Mouse (Mus musculus) adrenal gland (tissue): ENCODE data around the gene Rpusd3.

Source experiments
- intact Hi-C: fragments of 180-260 bp; cut with DNase I; formaldehyde crosslinking; loops from one replicate; pipeline ENCODE4 v1.15.1; 2025

The Rpusd3 gene

DNA sequence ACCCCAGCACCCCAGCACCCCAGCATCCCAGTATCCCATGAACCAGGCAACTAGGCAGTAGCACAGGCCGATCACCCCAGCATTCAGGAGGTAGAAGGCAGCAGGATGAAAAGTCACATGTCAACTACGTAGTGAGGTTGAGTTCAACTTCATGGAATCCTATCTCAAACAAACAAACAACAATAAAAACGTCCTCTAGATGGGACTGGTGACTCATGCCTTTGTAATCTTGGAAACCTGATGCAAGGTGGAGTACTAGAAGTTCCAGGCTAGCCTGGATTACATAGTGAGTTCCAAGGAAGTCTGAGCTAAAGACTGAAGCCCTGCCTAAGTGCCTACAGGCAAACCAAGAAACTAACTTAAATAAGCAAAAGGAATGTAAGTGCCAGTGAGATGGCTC lies 11.7 kb upstream of the Rpusd3 start:
- intact Hi-C loops: no loop called here

GRCm38 (mm10) chr6:113429965-113430364 lies 10.8 kb upstream of the Rpusd3 start:
- intact Hi-C loops: no loop called here

DNA sequence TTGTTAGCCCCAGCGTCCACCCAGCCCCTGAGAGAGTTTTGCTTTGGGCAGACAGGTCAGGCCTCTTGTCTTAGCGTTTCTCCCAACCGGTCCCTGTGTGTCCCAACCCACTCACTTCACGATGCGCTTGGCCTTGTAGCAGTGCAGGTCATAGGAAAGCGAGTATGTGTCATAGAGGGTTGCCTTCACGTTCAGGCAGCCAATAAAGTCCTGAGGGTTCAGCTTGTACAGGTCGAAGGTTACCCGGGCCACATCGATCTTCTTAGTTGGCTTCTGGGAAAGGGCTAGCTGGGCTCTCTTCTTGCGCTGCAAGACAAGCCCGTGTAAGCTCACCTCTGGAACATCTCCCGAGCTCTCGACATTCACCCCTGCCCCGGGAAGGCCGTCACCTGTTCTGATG lies 8.9 kb upstream of the Rpusd3 start:
- intact Hi-C loops: no loop called here

GRCm38 (mm10) chr6:113427397-113427796 lies 8.3 kb upstream of the Rpusd3 start:
- intact Hi-C loops: no loop called here

- intact Hi-C loops: no loop called here
Observed at GRCm38 (mm10) chr6:113426696-113427095, 7.6 kb upstream of the Rpusd3 start.

DNA sequence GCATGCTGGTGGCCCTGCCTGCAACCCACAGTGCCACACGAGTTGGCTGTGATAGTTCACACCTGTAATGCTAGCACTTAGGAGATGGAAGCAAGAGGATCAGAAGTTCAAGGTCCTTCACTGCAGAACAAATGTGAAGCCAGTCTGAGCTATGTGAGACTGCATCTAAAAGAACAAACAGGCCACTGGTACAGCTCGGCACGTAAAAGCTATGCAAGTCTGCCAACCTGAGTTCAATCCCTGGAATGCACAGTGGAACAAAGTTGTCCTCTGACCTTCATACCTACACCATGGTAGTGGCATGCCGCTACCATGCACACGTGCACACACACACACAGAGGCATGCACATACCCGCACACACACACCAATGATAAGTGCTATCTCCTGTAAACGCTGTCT lies 5.0 kb upstream of the Rpusd3 start:
- intact Hi-C loops: no loop called here

- intact Hi-C loops: no loop called here
Observed at GRCm38 (mm10) chr6:113423000-113423399, 3.9 kb upstream of the Rpusd3 start.

DNA sequence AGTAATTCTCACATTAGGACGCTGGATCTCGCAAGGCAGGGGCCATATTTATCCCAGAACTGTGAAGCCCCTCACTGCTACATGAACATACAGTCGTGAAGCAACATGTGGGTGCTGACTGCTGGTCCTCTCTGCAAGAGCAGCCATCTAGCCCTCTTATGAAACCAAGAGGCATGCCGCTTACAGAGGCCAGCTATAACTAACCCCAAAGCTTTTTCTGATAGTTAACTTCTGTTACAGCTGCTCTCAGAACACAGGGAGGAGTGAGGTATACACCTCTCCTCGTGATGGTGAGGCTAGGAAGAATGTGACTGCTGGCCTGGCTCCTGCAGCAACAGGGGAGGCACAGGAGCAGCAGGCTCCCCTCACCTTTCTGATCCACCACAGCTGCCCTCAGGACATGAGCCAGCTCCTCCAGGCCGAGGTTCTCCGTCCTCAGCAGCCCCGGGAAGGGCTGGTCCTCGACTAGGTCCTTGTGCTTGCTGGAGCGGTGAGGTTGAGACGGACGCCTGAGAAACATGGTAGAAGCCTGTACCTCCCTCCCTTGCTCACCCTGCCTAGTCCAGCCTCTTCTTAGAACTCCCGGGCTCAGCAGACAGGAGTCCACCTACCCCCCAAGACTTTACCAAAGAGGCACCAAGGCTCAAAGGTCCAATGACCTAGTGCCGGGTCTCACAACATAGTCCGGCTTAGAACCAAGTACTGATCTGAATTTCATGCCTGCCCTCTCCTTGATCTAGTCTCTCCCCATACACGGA lies 520 bp downstream of the Rpusd3 start:
- intact Hi-C loops: no loop called here

GRCm38 (mm10) chr6:113416416-113416815 lies 2.7 kb downstream of the Rpusd3 start:
- intact Hi-C loops: no loop called here

DNA sequence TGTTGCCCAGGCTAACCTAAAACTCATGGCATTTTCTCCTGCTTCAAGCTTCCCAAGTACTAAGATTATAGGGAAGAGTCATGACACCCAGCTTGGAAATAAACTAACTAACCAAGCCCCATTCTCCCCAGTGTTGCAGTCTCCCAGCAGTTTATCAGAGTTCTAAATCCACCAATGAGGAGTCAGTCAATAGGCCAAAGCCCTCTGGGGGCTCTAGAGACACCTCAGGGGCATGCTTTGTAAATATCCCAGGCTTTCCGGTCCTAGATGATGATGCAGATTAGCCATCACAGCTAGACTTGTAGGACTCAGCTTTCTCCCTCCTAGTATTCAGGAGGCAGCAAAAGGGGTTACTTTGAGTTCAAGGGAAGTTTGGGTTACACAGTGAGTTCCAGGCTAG lies 9.1 kb downstream of the Rpusd3 start:
- intact Hi-C loops: no loop called here

DNA sequence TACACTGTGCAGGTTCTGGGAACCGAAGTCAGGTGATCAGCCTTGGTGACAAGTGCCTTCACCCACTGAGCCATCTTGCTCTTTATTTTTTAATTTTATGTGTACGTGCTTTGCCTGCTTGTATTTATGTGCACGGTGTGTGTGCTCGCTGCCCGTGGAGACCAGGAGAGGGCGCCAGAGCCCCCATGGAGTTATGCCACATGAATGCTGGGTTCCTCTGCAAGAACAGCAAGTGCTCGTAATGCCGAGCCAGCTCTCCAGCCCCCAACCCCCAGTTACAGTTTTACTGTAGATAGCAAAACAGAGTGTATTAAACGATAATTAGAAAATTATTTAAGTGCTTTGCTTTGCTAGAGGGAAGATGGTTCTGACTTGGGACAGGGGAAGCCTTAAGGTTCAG lies 12.5 kb downstream of the Rpusd3 start:
- intact Hi-C loops: no loop called here

DNA sequence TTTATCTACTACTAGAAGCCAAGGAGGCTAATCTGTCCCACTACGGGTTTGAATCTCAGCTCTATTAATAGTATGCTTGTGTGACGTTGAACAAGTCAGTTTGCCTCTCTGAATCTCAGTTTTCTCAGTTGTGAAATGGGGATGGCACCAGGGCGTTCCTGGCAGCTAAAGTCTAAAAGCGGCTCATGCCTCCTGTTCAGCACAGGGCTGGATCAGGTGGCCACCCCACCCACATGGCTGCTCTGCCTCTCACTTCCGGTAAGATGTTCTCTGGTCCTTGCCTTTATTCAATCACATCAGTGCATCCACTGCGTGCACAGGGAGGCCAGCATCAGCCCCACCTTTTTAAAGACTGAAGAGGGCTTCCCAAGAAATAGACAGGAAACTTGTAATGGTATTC lies 13.7 kb downstream of the Rpusd3 start:
- intact Hi-C loops: no loop called here

- intact Hi-C loops: no loop called here
Observed at GRCm38 (mm10) chr6:113404649-113405448, 14.3 kb downstream of the Rpusd3 start.

GRCm38 (mm10) chr6:113402094-113402493 lies 17.0 kb downstream of the Rpusd3 start:
- intact Hi-C loops: no loop called here

GRCm38 (mm10) chr6:113396270-113397030 lies 22.7 kb downstream of the Rpusd3 start:
- intact Hi-C loops: no loop called here

DNA sequence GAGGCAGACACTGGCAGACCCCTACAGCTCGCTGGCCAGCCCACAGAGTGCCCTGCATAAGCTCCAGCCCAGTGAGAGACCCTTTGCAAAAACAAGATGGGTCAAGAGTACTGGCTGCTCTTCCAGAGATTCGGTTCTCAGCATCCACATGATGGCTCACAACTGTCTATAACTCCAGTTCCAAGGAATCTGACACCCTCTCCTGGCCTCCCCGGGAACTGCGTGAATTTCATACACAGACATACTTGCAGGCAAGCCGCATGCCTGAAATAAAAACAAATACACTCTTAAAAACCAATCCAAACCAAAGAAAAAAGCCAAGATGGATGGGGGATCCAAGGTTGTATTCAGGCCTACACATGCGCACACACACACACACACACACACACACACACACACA lies 23.6 kb downstream of the Rpusd3 start:
- intact Hi-C loops: no loop called here

DNA sequence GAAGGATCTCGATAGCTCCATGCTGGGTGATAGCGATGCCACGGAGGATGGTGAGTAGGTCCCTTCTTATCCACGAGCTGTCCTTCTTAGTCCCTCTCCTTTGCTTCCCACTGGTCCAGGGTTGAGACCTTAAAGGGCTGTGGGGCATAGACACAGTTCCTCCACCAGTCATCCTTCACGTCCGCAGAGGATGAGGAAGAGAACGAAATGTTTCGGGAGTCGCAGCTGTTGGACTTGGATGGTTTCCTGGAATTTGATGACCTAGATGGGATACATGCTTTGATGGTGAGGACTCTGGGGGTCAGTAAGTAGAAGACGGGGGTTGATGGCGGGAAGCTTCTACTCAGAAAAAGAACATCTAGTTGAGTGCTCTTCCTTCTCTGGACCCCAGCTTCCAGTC lies 24.3 kb downstream of the Rpusd3 start:
- intact Hi-C loops: no loop called here

GRCm38 (mm10) chr6:113393951-113394350 lies 25.2 kb downstream of the Rpusd3 start:
- intact Hi-C loops: no loop called here

DNA sequence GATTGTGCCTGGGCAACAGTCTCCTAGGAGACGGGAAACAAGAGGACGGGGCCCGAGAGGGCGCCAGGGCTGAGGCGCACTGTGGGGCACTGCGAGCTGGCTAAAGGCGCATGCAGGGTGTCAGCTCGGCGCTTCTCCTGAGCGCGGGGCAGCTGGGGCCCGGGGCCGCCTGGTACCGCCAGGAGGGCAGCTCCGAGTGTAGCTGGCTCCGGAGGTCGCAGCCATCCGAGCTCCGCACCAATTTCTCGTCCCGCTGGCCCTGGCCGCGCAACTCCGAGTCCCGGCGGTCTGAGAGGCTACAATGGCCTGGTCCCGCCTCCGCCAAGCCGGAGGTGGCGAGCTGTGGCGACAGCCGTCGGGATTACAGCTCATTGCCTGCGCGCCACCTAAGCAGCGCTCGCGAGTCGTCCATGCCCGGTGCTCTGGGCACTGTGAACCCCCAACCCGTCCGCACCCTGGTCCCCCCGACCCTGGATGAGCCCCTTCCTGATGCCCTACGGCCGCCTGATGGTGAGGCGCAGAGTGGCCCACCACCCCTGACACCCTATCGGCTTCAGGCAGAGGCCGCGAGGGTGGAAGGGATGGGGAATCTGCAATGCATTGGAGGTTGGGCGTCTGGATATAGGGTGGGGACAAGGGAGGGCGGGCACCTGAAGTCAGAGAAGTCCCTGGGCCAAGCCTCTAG lies 26.6 kb downstream of the Rpusd3 start:
- intact Hi-C loops: no loop called here

DNA sequence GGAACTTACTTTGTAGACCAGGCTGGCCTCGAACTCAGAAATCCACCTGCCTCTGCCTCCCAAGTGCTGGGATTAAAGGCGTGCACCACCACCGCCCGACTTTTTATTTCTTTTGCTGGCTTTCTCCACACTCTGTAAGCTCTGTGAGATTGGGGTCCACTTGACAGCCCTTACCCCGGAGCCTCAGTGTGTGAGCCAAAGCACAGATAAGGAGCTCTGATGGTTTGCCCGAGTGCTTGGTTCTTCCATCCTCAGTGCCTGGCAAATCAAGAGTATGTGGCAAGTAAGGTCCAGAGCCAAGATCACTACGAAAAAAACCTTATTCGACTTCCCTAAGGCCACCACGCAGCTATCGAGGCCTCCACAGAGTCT lies 27.1 kb downstream of the Rpusd3 start:
- intact Hi-C loops: no loop called here

GRCm38 (mm10) chr6:113390715-113391114 lies 28.4 kb downstream of the Rpusd3 start:
- intact Hi-C loops: no loop called here

DNA sequence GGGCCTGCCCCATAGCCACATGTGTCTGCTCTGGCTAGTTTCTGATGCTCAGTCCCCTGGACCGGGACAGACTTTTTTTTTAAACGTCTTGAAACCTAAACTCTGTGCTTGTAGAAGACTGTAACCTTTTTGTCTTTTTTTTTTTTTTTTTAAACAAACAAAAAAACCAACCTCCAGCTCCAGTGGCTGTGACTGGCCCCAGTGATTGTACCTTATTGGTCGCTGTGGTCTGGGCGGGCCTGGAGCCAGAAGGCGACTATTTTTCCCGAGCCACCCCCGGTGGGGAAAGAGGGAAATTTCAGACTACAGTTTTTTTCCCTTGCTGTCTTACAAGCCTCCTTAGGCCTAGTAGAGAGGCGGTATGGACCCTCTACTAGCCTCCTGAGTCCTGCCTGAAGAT lies 30.2 kb downstream of the Rpusd3 start, which contains the start of gene Ttll3:
TSS of gene Ttll3 (plus strand) at position 301 of the 400 bp plus-strand sequence.
- intact Hi-C loops: no loop called here
